Mouse (Mus musculus): ENCODE measurements around the gene Gprin1.

Gene Gprin1

DNA sequence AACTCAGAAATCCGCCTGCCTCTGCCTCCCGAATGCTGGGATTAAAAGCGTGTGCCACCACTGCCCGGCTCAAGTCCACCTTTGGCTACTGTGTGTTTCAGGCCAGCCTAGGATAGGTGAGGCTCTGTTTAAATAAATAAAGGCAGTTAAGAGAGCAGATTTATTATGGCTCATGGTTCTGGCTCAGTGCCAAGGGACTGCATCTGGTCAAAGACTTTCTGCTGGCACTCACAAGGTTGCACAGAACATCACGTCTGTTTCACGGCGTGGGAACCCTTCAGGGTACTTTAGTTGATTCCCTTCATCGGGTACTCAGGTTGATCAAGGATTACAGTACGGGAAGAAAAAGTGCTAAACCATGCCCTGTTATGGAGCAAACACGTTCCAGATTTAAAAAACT lies 34.7 kb downstream of the Gprin1 start:
- no peak for DNase-seq

DNA sequence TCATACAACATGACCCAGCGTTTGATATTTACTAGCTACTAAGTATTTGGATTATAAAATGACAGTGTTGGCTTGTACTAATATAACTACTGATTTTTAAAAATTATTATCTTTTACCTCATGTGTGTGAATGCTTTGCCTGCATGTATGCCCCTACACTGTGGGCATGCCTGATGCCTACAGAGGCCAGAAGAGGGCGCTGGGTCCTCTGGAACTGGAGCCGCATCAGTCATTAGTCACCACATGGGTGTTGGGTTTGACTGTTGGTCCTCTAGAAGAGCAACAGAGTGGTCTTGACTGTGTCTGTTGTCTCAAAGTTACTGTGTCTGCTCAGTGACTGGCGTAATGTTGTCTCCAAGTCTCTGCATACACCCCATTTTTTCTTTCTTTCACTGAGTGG lies 35.3 kb downstream of the Gprin1 start:
- no peak for DNase-seq

DNA sequence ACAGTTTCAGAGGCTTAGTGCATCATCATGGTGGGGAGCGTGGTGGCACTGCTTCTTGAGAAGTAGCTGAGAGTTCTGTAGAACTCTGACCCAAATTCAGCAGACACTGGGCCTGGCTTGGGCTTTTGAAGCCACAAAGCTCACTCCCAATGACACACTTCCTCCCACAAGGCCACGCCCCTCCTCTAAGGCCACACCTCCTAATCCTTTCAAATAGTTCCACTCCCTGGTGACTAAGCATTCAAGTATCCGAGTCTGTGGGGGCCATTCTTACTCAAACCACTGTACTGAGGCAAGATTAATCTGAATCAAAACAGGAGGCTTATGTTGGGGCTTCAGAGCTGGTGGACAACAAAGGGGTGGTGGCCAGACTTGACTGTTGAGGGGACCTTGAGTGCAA lies 38.8 kb downstream of the Gprin1 start:
- DNase-seq = no peak

DNA sequence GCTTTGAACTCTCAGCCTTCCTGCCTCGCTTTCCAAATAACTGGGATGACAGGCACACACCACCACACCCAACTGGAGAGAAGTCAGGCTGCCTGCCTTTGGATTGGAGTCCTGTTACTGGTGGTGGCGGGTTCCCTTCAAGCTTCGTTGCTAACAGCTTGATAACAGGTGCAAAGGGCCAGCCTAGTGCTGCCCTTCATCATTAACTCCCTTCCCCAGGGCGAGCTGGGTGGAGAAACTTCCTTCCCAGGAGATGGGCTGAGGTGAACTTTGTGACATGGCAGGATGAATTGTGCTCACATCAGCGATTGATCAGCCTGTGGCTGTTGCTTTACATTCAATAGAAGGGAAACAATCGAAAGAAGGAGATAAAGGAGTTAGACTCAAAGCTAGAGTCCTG lies 44.8 kb downstream of the Gprin1 start:
- no peak for DNase-seq

DNA sequence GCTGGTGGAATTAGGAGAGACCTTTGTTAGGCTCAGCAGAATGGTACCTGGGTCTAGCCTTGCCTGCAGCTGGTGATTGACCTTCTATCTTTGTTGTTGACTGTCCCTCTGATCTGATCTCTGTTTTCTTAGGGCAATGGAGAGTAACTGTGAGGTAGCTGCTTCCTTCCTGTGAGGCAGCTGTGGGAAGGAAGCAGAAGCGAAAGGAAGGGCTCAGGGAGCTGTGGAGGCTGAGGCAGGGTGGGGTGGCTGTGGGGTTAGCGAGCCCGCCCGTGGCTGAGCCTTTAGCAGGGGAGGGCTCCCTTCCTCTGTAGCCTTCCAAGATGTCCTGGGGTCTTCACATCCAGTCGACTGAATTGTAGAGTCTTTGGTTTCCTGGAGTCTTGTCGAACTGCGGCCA lies 47.2 kb downstream of the Gprin1 start:
- DNase-seq = no peak

DNA sequence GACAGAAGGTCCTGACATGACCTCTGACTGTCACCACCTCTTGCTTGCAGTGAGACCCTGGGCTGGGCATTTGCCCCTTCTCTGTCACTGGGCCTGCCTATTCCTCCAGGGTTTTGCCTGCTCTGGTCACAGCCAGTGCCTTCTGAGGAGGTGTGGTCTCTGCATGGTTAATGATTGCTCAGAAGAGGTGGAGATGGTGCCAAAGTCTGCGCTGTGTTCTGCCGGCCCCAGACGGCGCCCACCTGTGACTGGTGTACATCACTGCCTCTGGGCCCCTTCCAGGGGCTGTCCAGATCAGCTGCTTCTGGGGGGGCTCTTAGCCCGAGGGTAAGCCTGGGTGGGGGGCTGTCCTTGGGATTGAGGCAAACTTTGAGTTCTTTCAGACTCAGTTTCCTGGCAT lies 48.4 kb downstream of the Gprin1 start, which contains the start of gene Cdhr2:
Gene Cdhr2, plus strand, starts transcription at position 219 of the 400 bp plus-strand sequence.
- DNase-seq = peak; percentile 78

DNA sequence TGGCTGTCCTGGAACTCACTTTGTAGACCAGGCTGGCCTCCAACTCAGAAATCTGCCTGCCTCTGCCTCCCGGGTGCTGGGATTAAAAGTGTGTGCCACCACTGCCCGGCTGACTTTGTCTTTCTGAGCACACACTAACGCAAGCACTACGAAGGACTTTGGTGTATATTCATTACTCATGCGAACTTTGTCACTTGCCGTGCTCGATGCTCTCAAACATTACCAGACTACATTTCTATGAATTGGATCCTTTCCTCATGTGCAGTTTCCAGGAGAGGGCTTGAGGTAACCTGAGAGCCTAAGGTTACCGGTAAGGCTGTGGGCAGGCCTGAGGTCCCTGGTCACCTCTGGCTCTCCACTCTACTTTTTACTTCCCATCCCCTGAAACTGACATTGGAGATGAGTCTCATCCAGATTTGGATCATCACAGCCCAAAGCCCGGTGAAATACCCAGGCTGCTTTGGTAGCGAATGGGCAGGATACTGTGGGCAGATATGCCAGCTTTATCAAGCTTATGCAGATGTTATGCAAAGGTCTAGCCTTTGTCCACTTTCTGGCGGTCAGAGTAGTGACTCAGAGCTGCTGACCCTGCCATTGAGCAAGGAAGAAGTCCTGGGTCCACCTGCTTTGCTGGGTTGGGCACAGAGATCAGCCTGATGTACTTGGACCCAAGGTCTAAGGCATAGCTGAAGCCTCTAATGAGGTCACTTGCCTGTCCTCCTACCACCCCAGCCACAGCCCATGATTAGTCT lies 54.0 kb downstream of the Gprin1 start:
- no peak for DNase-seq

DNA sequence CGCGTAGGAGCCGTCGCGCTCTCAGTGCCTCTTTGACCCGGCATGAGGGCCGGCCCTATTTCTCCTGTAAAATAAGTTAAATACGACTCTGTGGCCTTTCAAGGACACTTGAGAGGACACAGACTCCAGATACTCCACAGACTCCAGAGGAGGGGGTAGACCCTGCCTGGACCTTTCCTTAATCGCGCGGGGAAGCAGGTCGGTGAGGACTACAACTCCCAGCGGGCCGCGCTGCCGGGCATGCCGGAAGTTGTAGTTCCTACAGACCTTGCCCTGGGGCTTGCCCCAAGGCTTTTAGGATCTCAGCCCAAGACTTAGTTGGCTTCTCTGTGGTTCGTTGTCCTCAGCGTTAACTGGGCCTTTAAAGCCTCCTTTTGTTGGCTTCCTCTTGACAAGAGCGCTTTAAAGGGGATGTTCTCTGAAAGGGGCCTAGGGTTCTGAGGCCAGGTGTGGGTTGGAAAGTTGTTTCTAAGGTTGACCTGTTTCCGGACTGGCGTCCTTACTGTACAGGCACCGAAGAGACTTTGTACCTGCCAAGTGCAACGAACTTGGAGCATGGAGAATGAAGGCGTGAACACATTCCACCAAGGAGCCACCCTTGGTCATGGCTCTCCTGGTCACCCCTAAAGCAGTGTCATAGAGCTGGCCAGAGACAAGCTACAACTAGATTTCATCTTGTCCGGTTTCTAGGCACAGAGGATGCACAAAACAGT lies 55.2 kb downstream of the Gprin1 start:
- peak; percentile 96 for DNase-seq

DNA sequence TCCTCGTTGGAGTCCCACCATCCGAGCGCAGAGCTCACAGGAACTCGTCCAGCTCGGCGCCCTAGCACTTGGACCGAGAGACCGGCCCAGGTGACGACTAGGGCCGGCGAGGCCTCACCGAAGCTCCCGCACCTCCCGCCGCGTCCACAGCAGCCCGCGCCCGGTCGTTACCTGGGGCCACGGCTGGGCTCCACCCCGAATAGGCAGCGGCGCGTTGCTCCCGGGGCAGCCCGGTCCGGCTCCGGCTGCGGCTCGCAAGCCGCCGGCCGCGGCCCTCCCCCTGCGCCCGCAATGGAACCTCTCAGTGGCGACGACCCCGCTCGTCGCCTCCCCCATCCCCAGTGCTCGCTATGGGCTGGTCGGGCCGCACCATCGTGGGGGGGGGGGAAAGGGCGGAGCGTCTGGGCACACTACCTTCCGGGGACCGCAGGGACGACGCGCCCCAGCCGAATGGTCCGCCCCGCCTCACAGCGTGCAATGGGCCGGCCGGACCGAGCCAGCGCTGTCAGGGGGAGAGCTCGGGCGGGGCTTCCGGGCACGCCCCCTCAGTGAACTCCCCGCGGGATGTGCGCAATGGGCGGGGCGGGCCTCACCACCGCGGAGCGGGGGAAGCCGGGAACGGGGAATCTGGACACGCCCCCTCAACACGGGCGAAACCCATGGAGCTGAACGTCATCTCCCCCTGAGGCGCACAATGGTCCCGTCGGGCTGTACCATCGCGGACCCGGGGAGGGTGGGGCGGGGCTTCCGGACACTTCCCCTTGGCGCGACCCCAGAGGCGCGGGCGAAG lies 55.9 kb downstream of the Gprin1 start, which contains the start of gene Rnf44:
Gene Rnf44, minus strand, starts transcription at position 350 of the 790 bp plus-strand sequence.
- DNase-seq = peak; percentile 98

DNA sequence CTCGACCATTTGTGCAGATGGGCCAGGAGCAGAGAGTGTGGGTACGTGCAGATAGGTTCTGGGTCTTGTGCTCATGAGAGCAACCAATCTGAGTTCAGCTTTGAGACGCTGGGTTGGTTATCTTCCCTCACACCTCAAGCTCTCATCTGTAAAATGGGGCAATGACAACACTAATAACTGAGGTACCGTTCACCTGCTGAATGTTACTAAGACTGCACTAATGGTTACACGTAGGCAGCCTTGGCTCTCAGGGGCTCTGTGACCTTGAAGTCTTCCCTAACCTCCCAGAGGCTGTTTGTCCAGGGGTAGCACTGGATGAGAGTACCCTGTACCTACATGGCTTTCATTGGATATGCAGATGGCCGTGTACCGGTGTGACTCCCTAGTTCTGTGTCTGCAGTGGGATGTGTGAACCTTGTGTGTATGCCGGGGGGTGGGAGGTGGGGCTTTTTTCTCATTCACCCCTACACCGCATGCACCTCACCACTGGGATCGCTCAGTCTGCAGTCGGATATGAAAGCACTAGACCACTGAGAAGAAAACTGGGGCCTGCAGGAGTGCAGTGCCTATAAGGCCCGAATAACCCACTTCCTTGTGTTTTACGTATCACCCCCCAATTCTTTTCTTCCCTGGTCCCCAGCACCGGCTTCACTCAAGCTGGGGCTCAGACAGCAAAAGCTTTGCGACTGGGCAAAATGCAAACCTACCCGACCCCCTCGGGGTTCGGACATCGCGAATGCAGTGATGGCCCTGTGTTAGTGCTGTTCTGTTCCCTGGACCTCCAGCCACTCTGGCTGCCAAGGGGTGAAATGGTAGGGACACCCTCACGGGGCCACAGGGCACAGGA lies 56.7 kb downstream of the Gprin1 start:
- DNase-seq = no peak

DNA sequence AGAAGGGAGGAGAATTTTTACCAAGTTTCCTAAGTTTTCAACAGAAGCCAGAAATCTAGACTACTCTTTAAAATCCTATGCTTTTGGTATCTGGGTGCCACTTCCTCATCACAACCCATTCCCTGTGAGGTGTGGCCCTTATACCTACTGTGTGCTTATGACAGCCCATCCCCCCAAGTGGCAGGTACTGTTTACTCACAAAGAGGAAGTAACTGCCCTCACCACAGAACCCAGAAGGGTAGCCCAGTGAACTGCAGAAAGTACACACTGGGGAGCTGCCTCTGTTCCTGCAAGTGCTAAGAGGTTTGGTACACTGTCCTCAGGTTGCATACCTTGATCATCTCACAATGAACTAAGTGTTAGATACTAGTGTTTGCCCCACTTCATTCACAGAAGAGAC lies 57.9 kb downstream of the Gprin1 start:
- no peak for DNase-seq

DNA sequence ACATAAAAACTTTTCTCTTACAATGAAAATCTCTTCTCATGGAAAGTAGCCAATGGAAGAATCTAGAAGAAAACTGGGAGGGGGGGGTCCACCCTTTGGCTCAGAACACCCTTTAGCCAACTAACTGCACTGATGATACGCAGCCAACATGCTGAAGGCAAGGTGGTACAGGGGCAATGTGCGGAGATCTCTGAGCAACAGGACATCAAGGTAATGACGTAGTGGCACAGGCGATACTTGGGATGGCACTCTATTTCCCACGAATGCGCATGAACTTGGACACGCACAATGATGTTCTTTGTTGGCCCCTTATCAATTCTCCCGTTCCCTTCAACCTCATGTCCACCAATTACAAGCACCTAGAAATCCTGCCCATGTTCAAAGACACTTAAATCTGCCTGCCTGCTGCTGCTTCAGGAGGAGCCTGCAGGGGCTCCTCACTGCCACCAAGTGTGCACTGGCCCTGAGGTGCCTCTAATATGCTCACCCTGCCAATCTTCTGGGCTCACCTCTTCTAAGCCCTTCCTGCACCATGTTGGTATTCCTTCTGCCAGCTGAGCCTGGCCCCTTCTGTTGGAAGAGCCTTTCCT lies 59.4 kb downstream of the Gprin1 start:
- no peak for DNase-seq

DNA sequence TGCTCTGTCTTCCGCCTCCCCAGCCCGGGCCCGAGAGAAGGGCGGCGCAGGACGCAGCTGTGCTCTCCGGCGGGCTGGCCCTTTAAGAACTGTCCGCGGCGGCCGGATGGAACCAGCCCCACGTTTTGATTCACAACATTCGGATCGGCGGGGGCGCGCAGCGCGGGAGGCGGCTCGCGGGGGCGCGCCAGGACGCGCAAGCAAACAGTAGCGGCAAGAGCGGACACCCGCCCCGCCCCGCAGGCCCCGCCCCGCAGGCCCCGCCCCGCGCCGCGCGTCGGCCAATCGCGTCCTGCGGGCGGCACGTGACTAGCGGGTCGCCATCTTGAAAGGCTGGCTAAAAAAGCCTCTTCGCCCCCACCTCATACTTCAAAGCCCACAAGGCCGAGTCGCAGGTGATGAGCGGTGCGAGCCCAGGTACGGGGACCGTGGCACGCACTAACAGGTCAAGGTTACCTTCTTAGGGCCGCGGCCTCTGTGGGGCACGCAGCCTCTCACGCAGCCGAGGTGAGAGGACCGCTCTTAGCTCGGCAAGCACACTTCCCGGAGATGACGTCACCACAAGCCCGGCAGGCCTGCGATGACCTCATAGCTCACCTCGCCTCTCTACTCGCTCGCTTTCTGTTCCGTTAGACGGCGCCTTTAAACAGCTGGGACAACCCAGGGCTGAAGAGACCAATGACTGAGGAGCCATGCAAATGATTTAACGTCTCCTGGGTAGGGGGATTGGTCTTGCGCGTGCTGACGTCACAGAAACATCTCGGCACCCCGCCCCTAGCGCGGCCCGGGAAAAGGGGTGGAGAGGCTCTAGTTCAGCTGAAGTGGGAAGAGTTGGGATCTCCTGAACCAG lies 61.9 kb downstream of the Gprin1 start:
- peak; percentile 99 for DNase-seq

DNA sequence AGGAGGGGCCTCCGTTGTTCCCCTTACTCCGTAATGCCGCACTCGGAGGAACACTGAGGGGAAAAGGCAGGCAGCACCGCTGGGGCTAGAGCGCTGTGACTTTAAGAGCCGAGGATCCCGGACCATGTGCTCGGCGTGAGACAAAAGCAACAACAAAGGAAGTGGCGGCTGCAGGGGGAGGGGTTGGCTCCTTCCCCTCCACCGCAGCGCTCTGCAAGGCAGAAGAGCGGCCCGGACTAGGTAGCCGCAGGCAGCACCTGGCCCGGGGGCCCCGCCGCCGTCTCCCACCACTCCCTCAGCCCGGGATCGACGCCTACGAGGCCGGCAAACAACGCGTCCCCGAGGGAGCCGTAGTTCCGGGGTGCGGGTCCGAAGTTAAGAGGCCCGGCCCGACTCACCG lies 62.6 kb downstream of the Gprin1 start:
- peak; percentile 81 for DNase-seq

Data from kidney, adult 18-20 months (tissue).